Mouse (Mus musculus) monocyte, adult 2 months (primary cell): ENCODE measurements around the gene Ccn5.

Experiments used
- DNase-seq, 2 experiments: peaks; one replicate each; pipeline ENCODE4 v3.0.0; 2022; ENCODE audit warnings: low spot score in 2 of 2, low read depth in 1 of 2

The Ccn5 gene

DNA sequence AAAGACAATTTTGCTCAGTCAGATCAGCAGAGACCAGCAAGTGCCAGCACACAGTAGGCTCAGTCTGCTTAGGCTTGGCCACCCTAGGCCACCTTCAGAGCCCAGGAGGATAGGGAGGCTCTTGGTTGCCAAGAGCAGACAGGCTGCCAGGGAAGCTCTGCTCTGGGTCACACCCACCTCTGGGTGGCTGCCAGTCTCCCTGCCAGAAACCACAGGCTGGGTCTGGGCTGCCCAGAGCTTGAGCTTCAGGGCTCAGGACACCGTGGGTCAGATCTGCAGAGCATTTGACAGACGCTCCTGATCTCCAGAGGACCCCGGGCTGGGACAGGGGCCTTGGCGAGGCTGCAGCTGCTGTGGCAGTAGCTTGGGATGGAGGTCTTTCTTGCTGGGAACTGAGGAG, at the start of gene Ccn5:
Ccn5 (plus strand) TSS at position 255 of the 400 bp plus-strand sequence.
- no peak for DNase-seq

DNA sequence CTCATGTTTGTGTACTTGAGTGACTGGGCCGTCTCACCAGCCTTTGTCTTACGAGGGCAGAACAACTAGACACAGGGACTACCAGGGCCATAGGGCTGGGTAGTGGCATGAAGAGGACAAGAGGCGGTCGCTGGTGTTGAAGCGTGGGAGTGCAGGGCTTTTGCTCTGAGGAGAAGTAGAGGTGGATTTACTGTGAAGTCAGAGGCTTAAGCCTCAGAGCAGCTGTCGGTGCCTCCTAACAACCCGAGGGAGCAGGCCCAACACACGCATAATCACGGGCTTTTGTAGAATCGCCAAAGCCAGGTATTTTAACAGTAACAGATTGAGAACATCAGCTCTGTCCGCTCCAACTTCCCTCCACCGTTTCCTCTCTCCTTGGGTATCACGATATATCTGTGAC, 44.0 kb upstream of the Ccn5 start:
- DNase-seq: no peak

DNA sequence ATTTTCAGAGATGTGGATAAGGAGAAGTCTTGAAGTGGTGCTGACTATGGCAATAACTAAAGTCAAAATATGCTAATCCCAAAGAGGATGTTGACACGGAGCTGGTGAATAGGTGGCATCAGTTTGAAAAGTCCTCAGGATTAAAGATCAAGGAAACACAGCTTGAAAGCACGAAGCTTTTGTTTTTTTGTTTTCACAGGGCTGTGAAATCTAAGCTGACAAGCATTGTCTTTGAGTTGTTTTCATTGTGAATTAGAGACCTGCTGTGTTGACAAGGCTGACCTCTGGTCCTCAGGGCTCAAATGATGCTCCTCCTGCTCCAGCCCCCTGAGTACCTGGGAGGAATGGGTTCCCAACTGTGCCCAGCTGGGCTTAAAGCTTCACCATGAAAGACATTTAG, 43.6 kb upstream of the Ccn5 start:
- no peak for DNase-seq

- no peak for DNase-seq
Measured at GRCm38 (mm10) chr2:163778896-163779295, 41.8 kb upstream of the Ccn5 start.

- DNase-seq: no peak
Measured at GRCm38 (mm10) chr2:163783368-163783767, 37.3 kb upstream of the Ccn5 start.

- DNase-seq: no peak
Measured at GRCm38 (mm10) chr2:163783901-163784300, 36.8 kb upstream of the Ccn5 start.

- DNase-seq: no peak
Measured at GRCm38 (mm10) chr2:163787086-163787485, 33.6 kb upstream of the Ccn5 start.

DNA sequence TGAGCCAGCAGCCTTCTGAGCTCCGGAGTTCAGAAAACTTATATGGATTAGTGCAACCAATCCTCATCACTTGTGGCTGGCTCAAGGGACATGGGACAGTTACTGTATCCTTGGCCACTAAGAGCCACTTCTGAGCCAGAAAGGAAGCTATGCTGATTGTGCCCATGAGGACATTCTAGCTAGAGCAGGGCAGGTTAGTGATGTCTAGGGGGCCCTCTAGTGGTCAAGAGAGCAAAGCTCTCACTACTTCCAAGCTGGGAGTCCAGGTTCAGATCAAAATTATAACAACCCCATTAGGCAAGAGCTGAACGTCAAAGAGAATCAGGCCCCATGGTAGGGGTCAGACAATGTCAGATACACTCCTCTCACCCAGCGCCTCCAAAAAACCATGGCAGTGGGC, 33.0 kb upstream of the Ccn5 start:
- no peak for DNase-seq

- DNase-seq: no peak
Measured at GRCm38 (mm10) chr2:163788484-163788883, 32.2 kb upstream of the Ccn5 start.

- DNase-seq: no peak
Measured at GRCm38 (mm10) chr2:163798411-163798810, 22.2 kb upstream of the Ccn5 start.

GRCm38 (mm10) chr2:163800832-163801231, 19.8 kb upstream of the Ccn5 start:
- no peak for DNase-seq

DNA sequence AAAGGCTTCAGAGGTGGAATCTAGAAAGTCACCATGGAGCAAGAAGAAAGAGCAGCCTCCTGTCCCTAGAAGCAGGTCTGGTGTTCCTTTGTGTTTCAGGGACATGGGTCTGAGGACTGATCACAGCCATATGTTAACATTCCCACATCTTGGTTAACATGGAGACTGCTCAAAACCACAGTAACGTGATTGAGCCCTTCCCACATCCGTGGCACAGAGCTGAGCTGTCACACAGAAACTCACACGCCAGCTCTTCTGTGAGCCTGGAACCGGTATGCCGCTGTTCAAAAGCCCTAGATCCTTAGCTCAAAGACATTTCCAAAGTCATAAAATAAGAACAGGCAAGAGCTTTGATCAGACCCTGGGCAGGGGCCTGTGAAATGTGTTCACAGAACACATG, 19.3 kb upstream of the Ccn5 start:
- DNase-seq: no peak

GRCm38 (mm10) chr2:163803838-163804237, 16.8 kb upstream of the Ccn5 start:
- DNase-seq: no peak

- no peak for DNase-seq
Measured at GRCm38 (mm10) chr2:163809166-163809565, 11.5 kb upstream of the Ccn5 start.

DNA sequence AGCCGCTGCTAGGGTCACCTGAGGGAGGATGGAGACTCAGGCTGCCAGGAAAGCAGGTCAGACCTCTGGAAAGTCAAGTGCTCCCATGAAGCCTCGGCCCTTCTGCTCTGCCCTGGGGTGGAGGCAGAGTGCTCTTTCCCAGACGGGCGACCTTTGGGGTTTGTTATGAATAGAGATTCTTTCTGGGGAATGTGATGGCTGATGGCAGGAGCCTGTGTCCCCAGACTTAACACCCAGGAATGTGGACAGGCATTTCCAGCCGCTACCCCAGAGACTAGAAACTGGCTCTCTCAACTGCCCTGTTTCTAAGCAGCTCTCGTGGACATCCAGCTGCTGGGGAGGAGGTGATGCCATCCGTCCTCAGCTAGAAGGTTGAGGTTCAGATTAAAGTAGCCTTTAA, 11.0 kb upstream of the Ccn5 start:
- no peak for DNase-seq

GRCm38 (mm10) chr2:163813077-163813476, 7.6 kb upstream of the Ccn5 start:
- no peak for DNase-seq

GRCm38 (mm10) chr2:163814739-163815465, 5.8 kb upstream of the Ccn5 start:
- no peak for DNase-seq

DNA sequence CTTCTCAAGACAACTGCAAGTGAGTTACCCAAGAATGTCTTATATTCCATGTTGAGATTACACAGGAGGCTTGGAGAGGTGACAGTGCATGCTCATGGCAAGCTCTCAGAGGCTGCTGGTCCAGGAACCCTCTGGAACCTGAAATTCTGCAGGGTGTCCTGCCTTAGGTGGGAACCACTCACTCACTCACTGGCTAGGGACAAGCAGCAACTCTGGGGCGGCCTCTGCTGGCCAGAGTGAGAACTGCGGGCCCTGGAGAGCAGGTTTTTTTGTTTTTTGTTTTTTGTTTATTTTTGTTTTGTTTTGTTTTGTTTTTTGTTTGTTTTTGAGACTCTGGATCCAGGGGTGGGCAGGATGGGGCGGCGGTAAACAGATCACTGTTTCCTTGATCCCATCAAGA, 2.6 kb downstream of the Ccn5 start:
- DNase-seq: no peak

- DNase-seq: no peak
Measured at GRCm38 (mm10) chr2:163823771-163824170, 3.1 kb downstream of the Ccn5 start.

DNA sequence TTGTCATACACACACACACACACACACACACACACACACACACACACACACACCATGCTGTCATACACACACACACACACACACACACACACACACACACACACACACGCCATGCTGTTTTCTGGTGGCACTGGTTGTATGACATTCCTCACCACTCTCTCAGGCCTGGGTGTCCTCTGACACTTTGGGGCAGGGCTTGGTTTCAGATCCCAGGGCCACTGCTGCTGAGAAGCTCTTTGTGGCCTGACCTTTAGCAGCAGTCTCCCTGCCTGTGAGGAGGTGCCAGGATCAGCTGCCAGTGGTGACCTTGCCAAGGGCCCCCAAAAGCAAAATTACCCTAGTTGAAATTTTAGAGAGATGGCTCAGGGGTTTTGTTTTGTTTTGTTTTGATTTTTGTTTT, 5.2 kb downstream of the Ccn5 start:
- DNase-seq: no peak

DNA sequence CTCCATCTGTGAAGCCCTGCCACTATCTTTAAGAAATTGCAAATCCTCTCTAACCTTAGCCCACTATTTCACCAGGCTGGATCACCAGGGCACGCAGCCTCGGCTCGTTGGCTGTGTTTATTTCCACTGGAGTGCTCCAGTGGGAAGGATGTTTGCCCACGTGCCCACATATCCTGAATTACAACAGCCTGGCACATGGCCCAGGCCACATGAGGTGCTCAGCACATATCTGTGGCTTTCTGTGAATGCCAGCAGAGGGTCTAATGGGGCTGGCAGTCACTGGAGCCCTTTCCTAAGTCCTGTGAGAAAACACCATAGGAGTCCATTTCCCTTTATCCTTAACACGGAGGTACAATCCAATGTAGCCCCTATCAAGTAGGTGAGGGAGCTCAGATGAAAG, 5.8 kb downstream of the Ccn5 start:
- no peak for DNase-seq

- no peak for DNase-seq
Measured at GRCm38 (mm10) chr2:163831163-163831562, 10.5 kb downstream of the Ccn5 start.

- DNase-seq: peak; percentile 26 to 60
Measured at GRCm38 (mm10) chr2:163838043-163838442, 17.4 kb downstream of the Ccn5 start.
